30 mouse cellular contexts compared by ENCODE assay signal in genomic region chr1:37056831-37057561, GRCm38 (mm10). TPM values are rescaled to one million over a fixed set of nuclear protein-coding genes. Genes with fewer than 3 reads are reported as not detected.
DNase-seq lines count a peak whose midpoint lies in the region; ATAC-seq and TF ChIP-seq lines count a peak whose summit lies in the region.
"Had no signal": no experiment of that assay in that cellular context is flagged by ENCODE, and none has a peak within 500 bp of the region (broad histone marks: within the 10 kb centered on the region; RNA-seq: fewer than 3 reads in every experiment).

No protein-coding gene starts in this region.

- ATAC-seq in liver, postnatal 0 days = peak; percentile 89
- no peak for ATAC-seq in liver, embryonic 11.5 days (replicated peaks; ENCODE audit: low FRiP score)
- peak; percentile 91 for ATAC-seq in lung, embryonic 16.5 days (ENCODE audit: low read depth)
- ATAC-seq: forebrain, embryonic 15.5 days; inflammation-experienced regulatory T-cells, adult 6 months had no signal

- no peak overlapping the region for H3K4me3 ChIP-seq in kidney, adult 2 months (ENCODE audit: insufficient read depth, low read depth, low read length)
- H3K4me3 ChIP-seq in liver, postnatal 0 days (ENCODE audit: low read depth, low read length) = no peak overlapping the region
- no peak overlapping the region for H3K4me3 ChIP-seq in liver, embryonic 11.5 days (ENCODE audit: low read depth, low read length)
- H3K4me3 ChIP-seq in lung, embryonic 16.5 days (ENCODE audit: low read length) = no peak overlapping the region
- no peak overlapping the region for H3K4me3 ChIP-seq in forebrain, embryonic 10.5 days
- H3K4me3 ChIP-seq: embryonic facial prominence, embryonic 10.5 days; embryonic facial prominence, embryonic 15.5 days; forebrain, embryonic 15.5 days; heart, embryonic 13.5 days; hindbrain, embryonic 10.5 days; hindbrain, embryonic 15.5 days; left cerebral cortex, adult 2 months; limb, embryonic 12.5 days; midbrain, embryonic 12.5 days; neural tube, embryonic 13.5 days had no signal

- H3K27me3 ChIP-seq in kidney, adult 2 months (replicated peaks; ENCODE audit: control insufficient read depth, insufficient read depth, low read length) = no peaks in the 10 kb centered on the region
- no peaks in the 10 kb centered on the region for H3K27me3 ChIP-seq in liver, postnatal 0 days (ENCODE audit: insufficient read depth, low read length)
- H3K27me3 ChIP-seq in liver, embryonic 11.5 days (replicated peaks; ENCODE audit: control insufficient read depth, insufficient read depth, low read length) = no peaks in the 10 kb centered on the region
- no peaks in the 10 kb centered on the region for H3K27me3 ChIP-seq in lung, embryonic 16.5 days (ENCODE audit: control insufficient read depth, insufficient read depth, low read depth, low read length)
- H3K27me3 ChIP-seq in forebrain, embryonic 10.5 days (ENCODE audit: poor library complexity, severe bottlenecking) = no peaks in the 10 kb centered on the region
- H3K27me3 ChIP-seq: embryonic facial prominence, embryonic 15.5 days; forebrain, embryonic 15.5 days; heart, embryonic 13.5 days; hindbrain, embryonic 15.5 days; limb, embryonic 12.5 days; midbrain, embryonic 12.5 days; neural tube, embryonic 13.5 days had no signal

- no peaks in the 10 kb centered on the region for H3K4me1 ChIP-seq in kidney, adult 2 months (ENCODE audit: control insufficient read depth, insufficient read depth, low read length)
- H3K4me1 ChIP-seq in liver, postnatal 0 days (ENCODE audit: insufficient read depth) = no peaks in the 10 kb centered on the region
- H3K4me1 ChIP-seq in liver, embryonic 11.5 days (replicated peaks; ENCODE audit: control insufficient read depth, insufficient read depth, low read length) = no peaks in the 10 kb centered on the region
- no peaks in the 10 kb centered on the region for H3K4me1 ChIP-seq in lung, embryonic 16.5 days (replicated peaks; ENCODE audit: control insufficient read depth, insufficient read depth, low read length)
- H3K4me1 ChIP-seq in forebrain, embryonic 10.5 days = no peaks in the 10 kb centered on the region
- H3K4me1 ChIP-seq: heart, embryonic 13.5 days; hindbrain, embryonic 15.5 days; neural tube, embryonic 13.5 days had no signal

- no peak for TF ChIP-seq POLR2A in kidney, adult 2 months (IDR thresholded peaks at IDR 0.05; ENCODE audit: low read depth, low read length)

- TF ChIP-seq CTCF in kidney, adult 2 months (conservative IDR thresholded peaks at IDR 0.05; ENCODE audit: insufficient read depth, insufficient read length, low read depth, low read length) = no peak
- no peak for TF ChIP-seq CTCF in liver, postnatal 0 days (IDR thresholded peaks at IDR 0.05; ENCODE audit: low read depth)

- 60% methylated on average over 6 of the region's 6 CpGs for WGBS in kidney, adult 2 months
- 58% methylated on average over 6 of the region's 6 CpGs for WGBS in liver, postnatal 0 days (ENCODE audit: insufficient replicate concordance)
- WGBS in liver, embryonic 11.5 days = 69% methylated on average over 6 of the region's 6 CpGs
- 63% methylated on average over 6 of the region's 6 CpGs for WGBS in lung, embryonic 16.5 days
- 87% methylated on average over 6 of the region's 6 CpGs for WGBS in forebrain, embryonic 10.5 days

- no peak overlapping the region for H3K27ac ChIP-seq in kidney, adult 2 months (ENCODE audit: insufficient read depth, low read depth, low read length)
- H3K27ac ChIP-seq in liver, postnatal 0 days (ENCODE audit: low read depth) = peak overlapping the region; percentile 72
- no peak overlapping the region for H3K27ac ChIP-seq in liver, embryonic 11.5 days (ENCODE audit: low read depth, low read length)
- no peak overlapping the region for H3K27ac ChIP-seq in lung, embryonic 16.5 days (ENCODE audit: low read length)
- H3K27ac ChIP-seq in forebrain, embryonic 10.5 days = no peak overlapping the region
- H3K27ac ChIP-seq: embryonic facial prominence, embryonic 10.5 days; embryonic facial prominence, embryonic 15.5 days; forebrain, embryonic 15.5 days; heart, embryonic 13.5 days; hindbrain, embryonic 10.5 days; hindbrain, embryonic 15.5 days; left cerebral cortex, adult 2 months; limb, embryonic 12.5 days; liver, embryonic 14.5 days; midbrain, embryonic 12.5 days; neural tube, embryonic 13.5 days had no signal

- no peaks in the 10 kb centered on the region for H3K36me3 ChIP-seq in kidney, adult 2 months (ENCODE audit: control insufficient read depth, insufficient read depth, low read length)
- no peaks in the 10 kb centered on the region for H3K36me3 ChIP-seq in liver, postnatal 0 days (replicated peaks; ENCODE audit: insufficient read depth, low read length)
- no peaks in the 10 kb centered on the region for H3K36me3 ChIP-seq in liver, embryonic 11.5 days (ENCODE audit: control insufficient read depth, insufficient read depth, low read length)
- no peaks in the 10 kb centered on the region for H3K36me3 ChIP-seq in lung, embryonic 16.5 days (ENCODE audit: control insufficient read depth, insufficient read depth, low read length)
- H3K36me3 ChIP-seq in forebrain, embryonic 10.5 days (replicated peaks) = no peaks in the 10 kb centered on the region
- H3K36me3 ChIP-seq: embryonic facial prominence, embryonic 10.5 days; embryonic facial prominence, embryonic 15.5 days; forebrain, embryonic 15.5 days; G1E; heart, embryonic 13.5 days; hindbrain, embryonic 10.5 days; hindbrain, embryonic 15.5 days; limb, embryonic 12.5 days; midbrain, embryonic 12.5 days; neural tube, embryonic 13.5 days had no signal

- no peak overlapping the region for H3K9ac ChIP-seq in liver, postnatal 0 days (replicated peaks)
- H3K9ac ChIP-seq in liver, embryonic 11.5 days (ENCODE audit: low read depth, low read length) = no peak overlapping the region
- H3K9ac ChIP-seq in lung, embryonic 16.5 days (ENCODE audit: low read length) = no peak overlapping the region
- H3K9ac ChIP-seq: embryonic facial prominence, embryonic 15.5 days; forebrain, embryonic 15.5 days; heart, embryonic 13.5 days; hindbrain, embryonic 15.5 days; limb, embryonic 12.5 days; liver, embryonic 14.5 days; midbrain, embryonic 12.5 days; neural tube, embryonic 13.5 days had no signal

- H3K9me3 ChIP-seq in liver, postnatal 0 days (ENCODE audit: low read length) = no peaks in the 10 kb centered on the region
- H3K9me3 ChIP-seq in liver, embryonic 11.5 days (ENCODE audit: control insufficient read depth, low read length) = no peaks in the 10 kb centered on the region
- no peaks in the 10 kb centered on the region for H3K9me3 ChIP-seq in lung, embryonic 16.5 days (ENCODE audit: control insufficient read depth, low read length)
- H3K9me3 ChIP-seq in forebrain, embryonic 10.5 days = no peaks in the 10 kb centered on the region
- H3K9me3 ChIP-seq: embryonic facial prominence, embryonic 10.5 days; embryonic facial prominence, embryonic 15.5 days; forebrain, embryonic 15.5 days; G1E; heart, embryonic 13.5 days; hindbrain, embryonic 10.5 days; hindbrain, embryonic 15.5 days; limb, embryonic 12.5 days; midbrain, embryonic 12.5 days; neural tube, embryonic 13.5 days had no signal

- DNase-seq in kidney, adult 2 months = peak; percentile 21
- DNase-seq in kidney, adult 8-10 months = no peak
- no peak for DNase-seq in liver, postnatal 0 days
- no peak for DNase-seq in liver, embryonic 11.5 days (ENCODE audit: low spot score)
- peak; percentile 46 for DNase-seq in lung, postnatal 36 days
- no peak for DNase-seq in forebrain, embryonic 10.5 days (ENCODE audit: extremely low spot score, low spot score)
- DNase-seq: adrenal gland, postnatal 10 days; cerebellum, adult 8-10 months; cerebellum, postnatal 25 days; gastrocnemius, postnatal 25 days; heart, postnatal 10 days; kidney, adult 18-20 months; kidney, postnatal 10 days; right cerebral cortex, postnatal 4 days; thymus, adult 2 months; thymus, postnatal 36 days had no signal

- H3K4me2 ChIP-seq in liver, postnatal 0 days (ENCODE audit: low read depth, low read length) = no peak overlapping the region
- H3K4me2 ChIP-seq in liver, embryonic 11.5 days = no peak overlapping the region
- no peak overlapping the region for H3K4me2 ChIP-seq in lung, embryonic 16.5 days (ENCODE audit: low read depth, low read length)
- H3K4me2 ChIP-seq: embryonic facial prominence, embryonic 15.5 days; forebrain, embryonic 15.5 days; heart, embryonic 13.5 days; hindbrain, embryonic 15.5 days; limb, embryonic 12.5 days; midbrain, embryonic 12.5 days; neural tube, embryonic 13.5 days had no signal

- TF ChIP-seq EP300 in liver, postnatal 0 days (IDR thresholded peaks at IDR 0.05; ENCODE audit: low read depth) = no peak

RNA-seq across cellular contexts. Expression of gene Vwa3b, which starts 30.6 kb away (rescaled TPM):
- 0.14 and 0.34 TPM in 2 replicates for polyA plus RNA-seq in kidney, adult 2 months (2012; rRNA removed)
- polyA plus RNA-seq in liver, postnatal 0 days (2015; fragmentation: Nextera tagmentation; extraction: Ambion mirVana) = 1.1 and 1.8 TPM in 2 replicates
- polyA plus RNA-seq in liver, embryonic 11.5 days (2014; fragmentation: Nextera tagmentation; extraction: Ambion mirVana) = not detected in 2 replicates
- 1.1 and 1.3 TPM in 2 replicates for polyA plus RNA-seq in lung, embryonic 16.5 days (2015; fragmentation: Nextera tagmentation; extraction: Ambion mirVana)
- polyA plus RNA-seq in forebrain, embryonic 10.5 days (2016; fragmentation: Nextera tagmentation; extraction: Ambion mirVana) = 0.16 TPM in 1 of 2 replicates, not detected in the other
- polyA plus RNA-seq: G1E; liver, embryonic 14.5 days had no signal

Comparison
In these comparisons a context has a peak if more than half of its experiments do, and no peak if none do; other contexts are left out.
1. DNase-seq: peak in kidney, adult 2 months (single experiment) and lung, postnatal 36 days (single experiment); none in kidney, adult 8-10 months (0 of 2), liver, postnatal 0 days (single experiment), liver, embryonic 11.5 days (single experiment) and forebrain, embryonic 10.5 days (single experiment).